Mouse (Mus musculus) hematopoietic stem cell, adult 5-6 weeks (primary cell): ENCODE measurements around the gene Thy1. TPM values are rescaled to one million over a fixed set of nuclear protein-coding genes. Genes with fewer than 3 reads are reported as not detected.

Experiments
- ATAC-seq, 2 experiments: fragments of 125-278 bp in 1 of 2; replicated peaks in 1 of 2; 2 replicates each; pipeline ENCODE4 v1.8.0; 2016 to 2017; ENCODE audit warnings: inconsistent platforms in 2 of 2, mild to moderate bottlenecking in 2 of 2, moderate number of reproducible peaks in 2 of 2, low read depth in 1 of 2, moderate TSS enrichment in 1 of 2; ENCODE audit not compliant: low FRiP score in 2 of 2, poor library complexity in 2 of 2, severe bottlenecking in 2 of 2, insufficient read depth in 1 of 2, low TSS enrichment in 1 of 2
- total RNA-seq: library from RNA; stranded (forward); fragments of 172-1452, 232-1000 nt; gene quantifications from 2 replicates; pipeline ENCODE4 v1.2.3, GENCODE M21; 2017

The Thy1 gene
- total RNA-seq = 2.0 and 5.8 TPM in 2 replicates

GRCm38 (mm10) chr9:44042836-44043707, at the start of gene Thy1:
Gene Thy1, plus strand, starts transcription at chr9:44043384.
- no peak for ATAC-seq

- no peak for ATAC-seq
Observed at GRCm38 (mm10) chr9:43997681-43998080, 45.5 kb upstream of the Thy1 start.

- ATAC-seq = no peak
Observed at GRCm38 (mm10) chr9:43998851-43999250, 44.3 kb upstream of the Thy1 start.

- ATAC-seq = no peak
Observed at GRCm38 (mm10) chr9:44004362-44004761, 38.8 kb upstream of the Thy1 start.

- ATAC-seq = no peak
Observed at GRCm38 (mm10) chr9:44005305-44005704, 37.9 kb upstream of the Thy1 start.

GRCm38 (mm10) chr9:44007323-44007722, 35.9 kb upstream of the Thy1 start:
- ATAC-seq = no peak

GRCm38 (mm10) chr9:44007991-44008390, 35.2 kb upstream of the Thy1 start:
- ATAC-seq = no peak

GRCm38 (mm10) chr9:44010900-44011299, 32.3 kb upstream of the Thy1 start:
- ATAC-seq = no peak

GRCm38 (mm10) chr9:44011668-44012067, 31.5 kb upstream of the Thy1 start:
- no peak for ATAC-seq

- no peak for ATAC-seq
Observed at GRCm38 (mm10) chr9:44012164-44012563, 31.0 kb upstream of the Thy1 start.

- peak; percentile 48 to 62; a peak in 2 of 4 replicates for ATAC-seq
Observed at GRCm38 (mm10) chr9:44012761-44013301, 30.4 kb upstream of the Thy1 start.

- no peak for ATAC-seq
Observed at GRCm38 (mm10) chr9:44013781-44014180, 29.4 kb upstream of the Thy1 start.

- no peak for ATAC-seq
Observed at GRCm38 (mm10) chr9:44016304-44016703, 26.9 kb upstream of the Thy1 start.

- no peak for ATAC-seq
Observed at GRCm38 (mm10) chr9:44017846-44018245, 25.3 kb upstream of the Thy1 start.

GRCm38 (mm10) chr9:44020001-44020400, 23.2 kb upstream of the Thy1 start:
- no peak for ATAC-seq

- ATAC-seq = no peak
Observed at GRCm38 (mm10) chr9:44022100-44022847, 20.9 kb upstream of the Thy1 start.

GRCm38 (mm10) chr9:44024096-44024495, 19.1 kb upstream of the Thy1 start:
- ATAC-seq = no peak

GRCm38 (mm10) chr9:44029580-44030236, 13.5 kb upstream of the Thy1 start:
- ATAC-seq = no peak
